Mouse (Mus musculus) heart, postnatal 0 days (tissue): ENCODE results near the gene Fam71d. TPM values are rescaled to one million over a fixed set of nuclear protein-coding genes. Genes with fewer than 3 reads are reported as not detected.

Experiments
- ATAC-seq: fragments of 200-750 bp; cut with Nextera tagmentation; 2 replicates; pipeline ENCODE4 v1.8.0; 2017; ENCODE audit warnings: low read depth, moderate number of reproducible peaks, moderate library complexity; ENCODE audit not compliant: insufficient read depth
- DNase-seq: peaks from one replicate; pipeline ENCODE4 v3.0.0-alpha.2; 2016; ENCODE audit warnings: low spot score
- H3K27ac ChIP-seq: fragments of 300-500 bp; sonication (generic); 2 replicates; pipeline ENCODE4 v1.5.1; 2014; ENCODE audit warnings: low read depth, mild to moderate bottlenecking
- H3K27me3 ChIP-seq: fragments of 300-500 bp; sonication (generic); 2 replicates; pipeline ENCODE4 v1.6.1; 2014; ENCODE audit warnings: low read length, mixed read lengths; ENCODE audit not compliant: control insufficient read depth, insufficient read depth
- H3K36me3 ChIP-seq: fragments of 300-500 bp; sonication (generic); replicated peaks from 2 replicates; pipeline ENCODE4 v1.6.1; 2014; ENCODE audit warnings: low read length, mixed read lengths; ENCODE audit not compliant: control insufficient read depth, insufficient read depth
- H3K4me1 ChIP-seq: fragments of 300-500 bp; sonication (generic); 2 replicates; pipeline ENCODE4 v1.6.1; 2014; ENCODE audit warnings: antibody characterized with exemption; ENCODE audit not compliant: control insufficient read depth, insufficient read depth
- H3K4me2 ChIP-seq: fragments of 300-500 bp; sonication (generic); 2 replicates; pipeline ENCODE4 v1.6.1; 2014; ENCODE audit warnings: low read depth, mild to moderate bottlenecking, low read length, moderate library complexity
- H3K4me3 ChIP-seq: fragments of 300-500 bp; sonication (generic); 2 replicates; pipeline ENCODE4 v1.5.1; 2014; ENCODE audit warnings: low read depth, low read length
- H3K9ac ChIP-seq: fragments of 300-500 bp; sonication (generic); replicated peaks from 2 replicates; pipeline ENCODE4 v1.6.1; 2014; ENCODE audit warnings: low read depth, low read length, mixed read lengths
- H3K9me3 ChIP-seq: fragments of 300-500 bp; sonication (generic); replicated peaks from 2 replicates; pipeline ENCODE4 v1.6.1; 2016; ENCODE audit warnings: low read length; ENCODE audit not compliant: control insufficient read depth
- CTCF ChIP-seq: IDR thresholded peaks from 2 replicates; pipeline ENCODE4 v1.5.1; 2016; ENCODE audit warnings: antibody characterized with exemption, control low read depth, low read depth
- EP300 ChIP-seq: IDR thresholded peaks from 2 replicates; pipeline ENCODE4 v1.6.1; 2016; ENCODE audit warnings: antibody characterized with exemption, low read depth
- whole genome bisulfite sequencing: fragments of 180-500 bp; shearing (Covaris S2); extraction: QIAGEN DNeasy Blood & Tissue Kit; methylation state at CpG from one replicate; pipeline ENCODE4 v1.1.7; 2014; 5-methylcytosine and 5-hydroxymethylcytosine counted together
- polyA plus RNA-seq: library from polyadenylated mRNA; unstranded; fragments of >200 nt; fragmentation: Nextera tagmentation; extraction: Ambion mirVana; gene quantifications from 2 replicates; pipeline ENCODE4 v1.2.1, GENCODE M21; 2015
- total RNA-seq: library from RNA; depleted of rRNA; stranded (reverse); fragments of >200 nt; gene quantifications from 2 replicates; pipeline ENCODE4 v1.2.3, GENCODE M21; 2014; ENCODE audit warnings: low replicate concordance

The Fam71d gene
- total and polyA plus RNA-seq, 2 experiments from 2014 or later = 0.11 TPM; not detected in 1

- no peak for ATAC-seq
These were observed 12.5 kb upstream of the Fam71d start for GRCm38 (mm10) chr12:78678807-78679189.

GRCm38 (mm10) chr12:78681048-78681447 lies 10.3 kb upstream of the Fam71d start:
- Histone ChIP-seq H3K4me3 (no peak overlapping the region), H3K27me3 (no peaks in the 10 kb centered on the region), H3K4me1 (no peaks in the 10 kb centered on the region), H3K4me2 (no peak overlapping the region), H3K9me3 (no peaks in the 10 kb centered on the region), H3K27ac (no peak overlapping the region), H3K9ac (no peak overlapping the region), H3K36me3 (no peaks in the 10 kb centered on the region)
- TF ChIP-seq CTCF (no peak), EP300 (no peak)
- ATAC-seq (no peak), DNase-seq (no peak)
- 89% methylated on average over 2 of the region's 2 CpGs for WGBS

More at GRCm38 (mm10) chr12:78678807-78679189, 12.5 kb upstream of the Fam71d start:
- no peak overlapping the region for H3K4me2 ChIP-seq
- H3K36me3 ChIP-seq = no peaks in the 10 kb centered on the region
- H3K4me3 ChIP-seq = no peak overlapping the region
- 90% methylated on average over 2 of the region's 2 CpGs for WGBS
- H3K27ac ChIP-seq = no peak overlapping the region
- H3K9ac ChIP-seq = no peak overlapping the region
- TF ChIP-seq EP300 (no peak), CTCF (no peak)
- DNase-seq = no peak
- no peaks in the 10 kb centered on the region for H3K27me3 ChIP-seq
- H3K9me3 ChIP-seq = no peaks in the 10 kb centered on the region
- no peaks in the 10 kb centered on the region for H3K4me1 ChIP-seq

GRCm38 (mm10) chr12:78682279-78682678 lies 9.1 kb upstream of the Fam71d start:
- no peak overlapping the region for H3K4me3 ChIP-seq
- no peaks in the 10 kb centered on the region for H3K36me3 ChIP-seq
- DNase-seq (no peak), ATAC-seq (no peak)
- no peak overlapping the region for H3K27ac ChIP-seq
- no peaks in the 10 kb centered on the region for H3K27me3 ChIP-seq
- 73% methylated on average over 4 of the region's 4 CpGs for WGBS
- no peaks in the 10 kb centered on the region for H3K9me3 ChIP-seq
- H3K9ac ChIP-seq = no peak overlapping the region
- no peak overlapping the region for H3K4me2 ChIP-seq
- no peaks in the 10 kb centered on the region for H3K4me1 ChIP-seq
- TF ChIP-seq EP300 (no peak), CTCF (no peak)

- ATAC-seq = no peak
These were observed 5.6 kb upstream of the Fam71d start for GRCm38 (mm10) chr12:78685669-78686215.

GRCm38 (mm10) chr12:78688876-78689275 lies 2.5 kb upstream of the Fam71d start:
- TF ChIP-seq EP300 (no peak), CTCF (no peak)
- Histone ChIP-seq H3K4me1 (no peaks in the 10 kb centered on the region), H3K9ac (no peak overlapping the region), H3K27me3 (no peaks in the 10 kb centered on the region), H3K4me3 (no peak overlapping the region), H3K36me3 (no peaks in the 10 kb centered on the region), H3K9me3 (no peaks in the 10 kb centered on the region), H3K27ac (no peak overlapping the region), H3K4me2 (no peak overlapping the region)
- WGBS = 84% methylated on average over 5 of the region's 5 CpGs
- DNase-seq = no peak
- no peak for ATAC-seq

More at GRCm38 (mm10) chr12:78685669-78686215, 5.6 kb upstream of the Fam71d start:
- Histone ChIP-seq H3K9me3 (no peaks in the 10 kb centered on the region), H3K27me3 (no peaks in the 10 kb centered on the region), H3K36me3 (no peaks in the 10 kb centered on the region), H3K4me1 (no peaks in the 10 kb centered on the region), H3K27ac (no peak overlapping the region), H3K4me2 (no peak overlapping the region), H3K9ac (no peak overlapping the region), H3K4me3 (no peak overlapping the region)
- TF ChIP-seq EP300 (no peak), CTCF (no peak)
- no peak for DNase-seq
- WGBS = 47% methylated on average over 1 of the region's 1 CpGs

GRCm38 (mm10) chr12:78693281-78693680 lies 1.9 kb downstream of the Fam71d start:
- no peaks in the 10 kb centered on the region for H3K27me3 ChIP-seq
- TF ChIP-seq EP300 = no peak
- no peak for TF ChIP-seq CTCF
- H3K4me3 ChIP-seq = no peak overlapping the region
- H3K9me3 ChIP-seq = no peaks in the 10 kb centered on the region
- ATAC-seq = no peak
- no peaks in the 10 kb centered on the region for H3K36me3 ChIP-seq
- H3K4me1 ChIP-seq = no peaks in the 10 kb centered on the region
- no peak overlapping the region for H3K27ac ChIP-seq
- no peak overlapping the region for H3K4me2 ChIP-seq
- no peak for DNase-seq
- 84% methylated on average over 2 of the region's 2 CpGs for WGBS
- no peak overlapping the region for H3K9ac ChIP-seq
